Mouse (Mus musculus) ES-Bruce4 (cell line): ENCODE measurements around the gene Fam71a.

Experiments used
- CTCF ChIP-seq: IDR thresholded peaks from one replicate; pipeline ENCODE4 v1.8.1; 2011; ENCODE audit warnings: low read depth, low read length
- POLR2A ChIP-seq: IDR thresholded peaks from one replicate; pipeline ENCODE4 v1.8.1; 2011; ENCODE audit warnings: low read length; ENCODE audit not compliant: insufficient read depth

- no peak for TF ChIP-seq CTCF
- no peak for TF ChIP-seq POLR2A
These were observed 29.2 kb downstream of the Fam71a start for GRCm38 (mm10) chr1:191135406-191135805.
